Mouse (Mus musculus) cerebellum, adult 11-12 months (tissue): ENCODE results near the gene Cebpz.

Experiments used
- DNase-seq: peaks from one replicate; pipeline ENCODE4 v3.0.0; 2022

Cebpz gene

GRCm38 (mm10) chr17:78895394-78895793, 41.5 kb downstream of the Cebpz start:
- no peak for DNase-seq

GRCm38 (mm10) chr17:78894991-78895390, 41.9 kb downstream of the Cebpz start:
- DNase-seq: no peak

GRCm38 (mm10) chr17:78891020-78891419, 45.8 kb downstream of the Cebpz start:
- DNase-seq: no peak

GRCm38 (mm10) chr17:78889184-78889583, 47.7 kb downstream of the Cebpz start:
- DNase-seq: peak; percentile 28

GRCm38 (mm10) chr17:78888554-78888953, 48.3 kb downstream of the Cebpz start:
- DNase-seq: no peak

- no peak for DNase-seq
These were observed 51.4 kb downstream of the Cebpz start for GRCm38 (mm10) chr17:78885286-78886065.

- no peak for DNase-seq
These were observed 53.6 kb downstream of the Cebpz start for GRCm38 (mm10) chr17:78883291-78883690.

- peak; percentile 52 for DNase-seq
These were observed 54.3 kb downstream of the Cebpz start, which contains the start of gene Eif2ak2 for GRCm38 (mm10) chr17:78882401-78883112. Gene Eif2ak2 (minus strand): TSS chr17:78882573.

GRCm38 (mm10) chr17:78881878-78882304, 55.0 kb downstream of the Cebpz start:
- no peak for DNase-seq

- no peak for DNase-seq
These were observed 63.0 kb downstream of the Cebpz start for GRCm38 (mm10) chr17:78873886-78874285.
